Mouse (Mus musculus) gastrocnemius, postnatal 25 days (tissue): Measurements from ENCODE around the gene Nav3. TPM values are rescaled to one million over a fixed set of nuclear protein-coding genes. Genes with fewer than 3 reads are reported as not detected.
"Not testable (repeated sequence)": the region's sequence is repeated elsewhere in the genome, so short reads cannot be mapped to it uniquely, and the experiment has no call there.

Source experiments
- DNase-seq: peaks from one replicate; pipeline ENCODE4 v3.0.0; 2022
- total RNA-seq, 2 experiments: library from RNA; stranded (reverse); gene quantifications; 1 replicate in 1 of 2; 2 replicates in 1 of 2; pipeline ENCODE4 v1.2.3; 2021

Nav3 gene
- total RNA-seq, 2 experiments from 2014 or later = 1.6 to 2.9 TPM

DNA sequence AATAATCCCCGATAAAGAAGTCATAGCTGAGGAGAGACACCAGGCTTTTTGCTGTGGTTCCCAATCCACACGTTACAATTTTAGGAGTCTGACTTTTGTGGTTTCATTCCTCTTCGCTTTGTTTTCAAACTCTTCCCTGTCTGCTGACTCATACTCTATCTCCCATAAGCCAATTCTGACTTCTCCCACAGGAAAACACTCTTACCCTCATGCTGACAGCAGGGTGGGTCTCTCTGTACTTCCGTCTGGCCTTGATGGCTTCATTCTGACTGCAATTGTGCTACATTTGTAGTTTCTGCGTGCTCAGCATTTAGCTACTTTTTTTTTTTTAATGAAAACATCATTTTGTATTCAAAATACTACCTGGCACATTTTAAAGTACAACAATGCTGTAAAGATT lies 379.4 kb downstream of the Nav3 start:
- no peak for DNase-seq

DNA sequence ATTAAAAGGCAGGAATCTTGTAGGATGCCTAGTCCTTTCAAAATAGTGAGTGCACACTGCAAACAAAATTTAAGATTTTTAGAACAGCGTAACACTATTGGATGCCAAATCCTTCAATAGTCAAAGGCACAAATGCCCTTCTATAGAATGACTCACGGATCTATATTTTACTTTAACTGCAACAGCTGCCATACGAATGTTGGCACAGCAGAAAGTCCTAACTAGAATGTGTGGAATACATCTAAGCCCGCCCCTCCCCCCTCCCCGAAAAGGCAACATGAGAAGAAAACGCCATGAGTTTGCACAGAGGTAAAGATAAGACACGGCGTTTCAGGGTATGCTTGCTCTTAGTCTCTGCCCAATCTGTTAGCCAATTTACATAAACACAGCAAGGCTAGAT lies 383.6 kb downstream of the Nav3 start:
- no peak for DNase-seq

DNA sequence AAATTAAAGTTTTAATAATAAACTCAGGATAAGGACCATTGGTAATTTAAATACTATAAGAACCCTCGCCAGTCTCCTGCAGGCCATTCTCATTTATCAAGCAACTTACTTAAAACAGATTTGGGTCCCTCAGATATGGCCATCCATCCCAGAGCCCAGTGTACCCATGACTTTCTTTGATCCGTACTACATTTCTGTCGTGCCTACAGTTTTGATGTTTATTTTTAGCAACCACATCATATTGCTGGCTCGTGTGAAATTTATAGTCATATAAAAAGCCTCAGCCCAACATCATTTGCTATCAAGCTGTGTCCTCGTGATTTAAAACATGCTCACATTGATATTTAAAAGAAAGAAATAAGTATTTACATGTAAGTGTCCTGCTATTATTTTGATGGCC lies 394.8 kb downstream of the Nav3 start:
- DNase-seq = no peak

DNA sequence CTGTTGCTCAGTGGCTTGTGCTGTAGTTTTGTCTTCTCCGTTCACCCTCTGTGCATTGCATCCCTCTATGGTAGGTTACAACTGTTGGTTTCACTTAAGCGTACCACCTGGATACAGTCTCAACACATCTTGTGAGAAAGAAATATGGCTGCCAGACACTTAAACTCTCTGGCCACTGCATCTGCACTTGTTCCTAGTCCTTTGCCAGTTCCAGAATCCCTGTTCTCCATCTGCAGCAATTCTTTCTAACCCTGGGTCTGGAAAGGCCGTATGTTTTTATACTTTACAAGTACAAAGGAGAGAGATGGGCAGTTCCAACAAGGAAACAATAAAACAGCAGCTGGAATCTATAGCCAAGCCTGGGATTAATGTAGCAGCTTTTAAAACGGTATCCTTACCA lies 418.5 kb downstream of the Nav3 start:
- no peak for DNase-seq

DNA sequence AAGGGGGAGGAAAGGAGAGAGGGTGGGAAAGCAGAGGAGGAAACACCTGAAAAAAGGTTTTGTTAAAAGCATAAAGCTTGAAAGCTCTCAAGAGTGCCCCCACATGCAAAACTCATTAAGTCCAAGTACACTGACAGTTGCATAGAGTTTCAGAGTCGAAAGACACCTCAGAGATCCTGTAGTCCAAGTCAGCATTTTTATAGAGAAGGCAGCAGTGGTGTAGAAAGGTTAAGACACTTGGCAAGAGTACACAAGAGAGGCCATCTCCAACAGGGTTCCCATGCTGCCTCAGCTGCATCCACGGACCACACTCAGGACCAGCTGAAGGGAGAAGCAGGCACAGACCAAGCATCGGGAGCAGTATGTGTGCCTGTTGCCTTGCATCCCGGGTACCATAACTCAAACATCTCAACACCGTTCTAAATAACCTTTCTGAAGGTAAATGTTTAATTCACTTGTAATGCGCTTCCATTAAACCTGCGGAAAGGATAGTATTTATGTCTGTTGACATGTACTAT lies 421.4 kb downstream of the Nav3 start:
- no peak for DNase-seq

DNA sequence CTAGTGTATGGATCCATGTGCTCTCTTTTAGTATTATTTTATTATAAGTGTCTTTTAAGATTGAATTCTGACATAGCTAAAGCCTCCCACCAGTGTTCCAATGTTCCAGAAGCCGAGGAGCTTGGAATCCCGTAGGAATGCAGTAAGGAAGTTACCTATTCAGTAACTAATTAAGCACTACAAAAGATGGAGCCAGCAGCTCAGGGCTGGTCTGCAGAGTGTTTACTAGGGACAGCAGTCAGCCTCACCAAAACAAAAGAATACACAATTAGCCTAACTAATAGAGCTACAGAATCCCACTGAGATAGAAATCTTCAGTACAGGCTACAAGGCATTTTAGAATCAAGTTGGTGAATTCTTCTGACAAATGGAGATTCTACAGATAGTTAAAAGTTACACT lies 431.1 kb downstream of the Nav3 start:
- DNase-seq = not testable (repeated sequence)

DNA sequence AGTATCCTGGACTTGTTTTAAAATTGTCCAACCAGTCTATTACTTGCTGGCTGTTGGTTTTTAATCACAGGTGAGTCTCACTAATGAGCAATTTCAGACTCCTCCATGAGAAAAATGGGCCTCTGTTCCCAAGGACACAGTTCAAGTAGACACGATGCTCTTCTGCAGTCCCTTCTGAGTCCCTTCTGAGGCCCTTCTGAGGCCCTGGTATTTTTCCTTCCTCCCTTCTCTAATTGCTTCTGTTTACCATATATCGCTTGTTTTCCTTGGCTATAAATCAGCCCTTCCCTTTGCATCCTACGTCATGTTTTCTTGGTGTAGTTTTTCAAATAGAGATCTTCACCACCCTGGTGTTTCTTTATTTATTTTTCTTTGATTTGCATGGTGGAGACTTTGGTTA lies 433.9 kb downstream of the Nav3 start:
- DNase-seq = no peak

DNA sequence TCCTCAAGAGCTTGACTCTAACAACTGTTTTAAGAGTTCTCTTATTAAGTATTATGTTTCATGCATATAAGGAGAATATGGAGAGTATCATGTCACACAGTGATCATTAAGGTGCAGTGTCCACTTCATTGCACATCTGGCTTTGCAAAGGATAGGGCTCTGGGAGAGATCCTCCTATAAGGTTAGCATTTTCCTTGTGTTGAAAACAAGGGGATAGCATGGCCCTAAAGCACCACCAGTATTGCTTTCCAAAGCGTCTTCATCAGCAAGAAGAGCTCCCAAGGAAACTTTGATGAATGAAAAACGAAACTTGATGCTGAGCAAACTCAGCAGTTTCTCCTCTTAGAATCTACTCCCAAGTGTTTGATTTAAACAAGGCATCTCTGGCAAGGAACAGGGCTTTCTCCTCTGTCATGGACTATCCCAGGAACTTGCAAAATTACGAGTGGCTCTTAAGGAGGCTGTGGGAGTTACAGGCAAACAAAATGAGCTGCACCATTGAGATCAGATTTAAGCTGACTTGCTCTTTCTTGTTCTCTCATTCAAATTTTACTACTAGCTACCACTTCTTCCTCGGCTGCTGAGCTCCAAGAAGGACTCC lies 436.6 kb downstream of the Nav3 start:
- no peak for DNase-seq

DNA sequence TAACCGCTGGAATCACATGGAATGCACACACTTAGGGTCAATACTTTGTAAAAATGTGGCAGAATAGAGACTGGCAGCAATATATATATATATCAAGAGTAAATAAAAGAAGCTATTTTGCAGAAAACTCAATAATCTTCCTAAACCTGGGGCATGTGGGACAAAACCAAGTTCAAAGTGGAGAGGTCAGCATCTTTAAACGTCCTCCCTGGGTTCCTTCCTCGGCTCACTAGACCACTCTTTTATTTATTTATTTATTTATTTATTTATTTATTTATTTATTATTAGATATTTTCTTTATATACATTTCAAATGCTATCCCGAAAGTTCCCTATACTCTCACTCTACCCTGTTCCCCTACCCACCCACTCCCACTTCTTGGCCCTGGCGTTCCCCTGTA lies 454.7 kb downstream of the Nav3 start:
- not testable (repeated sequence) for DNase-seq

DNA sequence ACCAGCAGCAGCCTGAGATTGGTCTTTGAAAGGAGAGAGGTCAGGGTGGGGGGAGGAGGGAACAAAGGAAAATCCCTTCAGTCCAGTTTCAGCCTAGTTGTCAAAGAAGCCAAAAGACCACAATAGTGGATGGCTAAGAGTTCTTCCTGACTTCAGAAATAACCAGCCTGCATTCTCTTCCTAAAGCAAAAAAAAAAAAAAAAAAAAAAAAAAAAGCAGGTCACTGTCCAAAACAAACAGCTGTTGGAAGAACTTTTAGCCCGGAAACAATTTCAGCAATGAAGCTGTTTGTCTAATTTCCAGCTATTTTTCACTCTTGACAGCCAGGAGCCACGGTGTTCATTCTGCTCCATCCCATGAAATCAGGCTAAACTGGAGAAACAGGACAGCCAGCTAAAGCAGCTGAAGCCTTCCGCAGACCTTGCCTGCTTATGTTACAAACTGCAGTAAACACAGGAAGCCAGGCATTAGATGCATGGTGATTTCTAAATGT lies 455.2 kb downstream of the Nav3 start:
- DNase-seq = peak; percentile 7

DNA sequence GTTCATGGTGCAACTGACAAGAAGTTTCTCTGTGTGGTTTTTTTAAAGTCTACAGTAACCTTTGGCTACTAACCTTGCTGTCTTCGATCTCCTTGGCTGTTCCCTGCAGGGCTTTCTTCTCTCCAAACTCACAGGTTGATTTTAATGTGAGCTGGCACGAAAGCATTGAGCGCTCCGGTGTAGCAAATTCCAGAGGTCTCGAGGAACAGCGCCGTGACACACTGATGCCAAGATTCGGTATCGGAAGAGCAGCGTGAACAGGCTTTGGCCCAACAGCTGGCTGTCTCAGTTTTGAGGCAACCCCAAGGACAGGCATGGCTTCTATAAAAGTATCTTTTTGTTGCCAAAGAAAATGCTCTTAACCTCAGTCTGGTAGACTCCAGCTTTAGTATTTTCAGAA lies 456.1 kb downstream of the Nav3 start:
- peak; percentile 7 for DNase-seq

DNA sequence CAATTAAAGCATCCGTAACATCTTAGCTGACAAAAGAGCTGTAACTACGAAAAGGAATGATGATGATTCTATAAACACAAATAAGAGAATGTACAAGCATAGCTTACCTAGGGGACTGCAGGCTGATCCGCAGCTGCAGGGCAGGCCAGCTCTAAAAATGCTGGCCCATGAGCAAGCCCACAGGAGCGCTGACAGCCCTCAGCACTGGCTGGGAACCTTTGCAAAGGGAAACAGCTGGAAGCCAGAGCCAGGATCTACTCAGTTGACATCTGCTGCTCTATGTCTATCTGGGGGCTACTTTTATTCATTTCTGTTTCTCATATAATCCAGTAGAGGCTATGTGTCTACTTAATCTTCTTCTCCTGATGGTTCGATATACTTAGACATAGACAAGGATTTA lies 461.7 kb downstream of the Nav3 start:
- DNase-seq = peak; percentile 34

DNA sequence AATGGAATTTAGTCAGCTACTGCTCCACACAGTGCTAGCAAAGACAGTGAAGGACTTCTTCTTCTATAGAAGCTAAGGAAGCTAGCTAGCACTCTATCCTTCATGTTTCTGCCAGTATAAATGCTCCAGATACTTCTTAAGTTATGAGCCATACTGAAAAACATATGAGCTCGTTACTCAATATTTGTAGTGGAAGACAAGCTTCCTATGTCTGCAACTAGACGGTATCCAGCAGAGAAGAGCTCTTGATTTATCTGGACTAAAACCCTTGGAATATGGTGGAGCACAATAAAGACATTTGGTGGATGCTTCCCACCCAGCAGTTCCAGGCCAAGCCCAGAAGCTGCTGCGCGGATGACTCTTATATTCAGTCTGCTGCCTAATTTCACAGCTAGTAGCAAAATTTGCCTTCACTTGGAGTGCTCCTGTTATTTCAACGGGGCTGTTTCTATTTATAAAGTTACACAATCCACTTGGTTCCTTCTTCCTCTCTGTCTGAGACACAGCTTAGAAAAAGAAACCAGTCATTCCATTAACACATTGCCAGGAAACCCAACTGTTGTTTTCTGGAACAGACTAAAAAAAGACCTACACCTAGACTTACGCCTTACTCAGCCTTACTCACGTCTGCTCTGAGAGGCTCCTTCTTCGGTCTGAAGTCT lies 470.0 kb downstream of the Nav3 start:
- DNase-seq = no peak

DNA sequence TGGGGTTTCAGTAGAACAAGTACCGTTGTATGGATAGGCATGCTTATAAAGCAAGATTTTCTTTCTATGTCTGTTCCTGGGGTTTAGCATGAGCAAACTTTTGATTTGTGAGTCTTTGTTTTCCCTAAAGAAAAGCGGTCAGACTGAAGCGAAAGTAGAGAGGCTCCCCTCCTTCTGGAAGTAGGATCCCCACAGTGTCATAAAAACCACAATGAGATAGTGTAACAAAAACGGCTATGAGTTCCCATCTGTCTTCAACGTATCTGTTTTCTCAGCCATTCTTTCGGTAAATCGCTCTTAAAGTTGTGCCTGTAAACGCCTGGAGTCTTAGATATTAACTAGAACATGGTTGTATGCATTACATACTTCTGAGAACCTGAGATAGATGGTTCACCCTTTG lies 479.7 kb downstream of the Nav3 start:
- DNase-seq = no peak

DNA sequence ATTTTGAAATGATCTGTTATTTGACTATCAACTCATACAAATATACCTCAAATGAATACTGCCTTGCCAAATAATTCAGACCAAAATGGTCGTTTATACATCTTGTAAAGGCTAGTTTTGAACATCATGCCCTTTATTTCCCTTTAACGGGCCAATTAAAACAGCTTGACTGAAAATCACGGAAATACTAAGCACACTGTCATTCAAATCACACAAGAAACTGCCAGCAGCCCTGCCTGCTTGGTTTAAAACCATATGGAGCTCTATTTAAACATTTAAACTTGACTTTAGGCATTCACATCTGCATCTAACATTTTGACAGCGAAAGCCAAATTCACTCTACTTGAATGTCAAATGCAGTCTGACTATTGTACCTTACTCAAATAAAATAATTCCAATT lies 481.8 kb downstream of the Nav3 start:
- no peak for DNase-seq

DNA sequence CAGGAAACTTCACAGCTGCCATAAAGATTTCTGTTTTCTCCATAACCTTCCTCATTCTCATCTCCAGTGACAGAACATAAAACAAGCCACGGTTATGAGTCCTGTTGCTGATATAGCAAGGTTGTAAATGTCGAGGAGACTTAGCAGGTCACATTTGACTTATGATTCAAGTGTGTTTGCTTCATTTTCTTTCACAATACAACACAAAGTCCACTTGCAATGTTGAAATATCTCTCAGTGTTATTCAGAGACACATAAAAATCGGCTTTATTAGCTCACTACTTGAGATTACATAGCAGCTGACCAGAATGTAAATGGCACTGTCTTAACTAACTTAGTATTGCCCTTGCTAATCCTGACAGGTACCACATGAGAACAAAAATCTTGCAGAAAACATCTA lies 482.5 kb downstream of the Nav3 start:
- DNase-seq = no peak

DNA sequence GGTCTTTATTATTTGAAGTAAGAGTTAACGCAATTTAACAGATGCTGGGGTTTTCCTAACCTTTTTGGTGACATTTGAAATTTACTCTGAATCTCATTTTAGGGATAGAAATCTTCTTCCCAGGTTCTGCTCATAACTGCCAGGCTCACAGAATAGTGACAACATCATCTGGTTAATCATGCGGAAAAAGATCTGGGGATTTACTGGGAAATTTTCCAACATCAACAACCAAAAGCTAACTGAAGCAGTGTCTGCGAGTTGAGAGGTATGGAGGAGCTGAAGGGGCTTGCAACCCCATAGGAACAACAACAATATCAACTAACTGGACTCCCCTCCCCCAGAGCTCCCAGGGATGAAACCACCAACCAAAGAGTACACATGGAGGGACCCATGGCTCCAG lies 505.7 kb downstream of the Nav3 start:
- DNase-seq = no peak

DNA sequence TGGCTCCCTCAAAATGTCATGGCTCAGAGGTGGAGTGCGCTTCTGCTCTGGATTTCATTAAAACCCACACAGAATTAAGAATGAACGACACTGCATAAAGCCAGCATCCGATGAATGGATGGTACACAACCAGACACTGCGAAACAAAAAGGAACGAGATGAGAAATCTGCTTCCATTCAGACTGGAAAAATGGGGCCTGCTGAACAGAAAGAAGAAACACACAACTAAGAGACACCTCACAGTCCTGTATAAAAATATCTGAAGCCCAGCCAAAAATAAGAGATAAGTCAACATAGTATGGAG lies 526.7 kb downstream of the Nav3 start:
- DNase-seq = no peak

DNA sequence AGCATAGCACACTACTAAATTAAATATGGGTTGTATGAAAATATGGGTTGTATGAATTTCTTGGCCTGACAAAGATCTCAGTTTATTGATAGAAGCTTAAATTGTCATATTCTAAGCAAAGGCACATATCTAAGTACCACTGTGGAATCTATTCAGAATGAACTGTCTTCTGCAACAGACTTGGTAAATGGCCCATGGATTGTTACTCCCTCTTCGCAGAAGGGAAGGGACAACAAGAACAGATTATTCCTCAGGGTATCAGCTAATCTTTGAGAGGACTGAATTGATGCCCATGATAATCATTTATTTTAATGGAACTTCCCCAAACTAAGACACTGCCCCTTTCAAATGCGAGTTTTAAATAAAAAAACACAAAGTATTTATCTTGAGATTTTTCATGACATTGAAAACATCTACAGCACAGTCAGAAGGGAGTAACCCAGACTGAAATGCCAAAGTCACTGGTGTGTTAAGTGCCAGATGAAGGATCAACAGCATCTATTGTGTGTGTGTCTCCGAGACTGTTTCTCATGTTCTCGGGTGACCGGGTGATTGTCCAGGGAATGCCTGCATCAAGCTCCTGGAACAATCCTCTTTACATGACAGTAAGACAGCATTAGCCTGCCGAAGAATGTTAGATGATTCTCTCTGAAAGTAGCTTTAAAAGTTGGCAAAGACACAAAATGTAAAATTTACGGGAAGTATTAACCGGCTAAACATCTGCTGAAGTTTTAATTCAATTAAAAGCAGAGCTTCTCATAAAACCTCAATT lies 527.3 kb downstream of the Nav3 start:
- DNase-seq = no peak

DNA sequence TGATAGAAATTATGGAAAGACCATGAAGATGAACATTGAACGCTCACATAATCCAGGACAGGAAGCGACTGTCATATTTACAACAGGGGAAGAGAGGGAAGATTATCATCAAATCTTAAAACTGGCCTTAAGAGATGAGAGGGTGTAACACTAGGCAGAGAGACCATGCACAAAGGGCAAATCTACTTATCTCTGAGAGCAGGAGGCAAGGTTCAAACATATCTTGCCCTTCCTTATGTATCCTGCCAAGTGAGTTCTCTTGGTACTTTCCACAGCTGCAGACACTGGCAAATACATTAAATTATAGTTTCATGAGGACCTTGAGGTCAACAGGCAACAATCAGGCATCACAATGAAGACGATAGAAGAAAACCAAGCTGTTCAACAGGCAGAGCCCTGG lies 529.9 kb downstream of the Nav3 start:
- no peak for DNase-seq

DNA sequence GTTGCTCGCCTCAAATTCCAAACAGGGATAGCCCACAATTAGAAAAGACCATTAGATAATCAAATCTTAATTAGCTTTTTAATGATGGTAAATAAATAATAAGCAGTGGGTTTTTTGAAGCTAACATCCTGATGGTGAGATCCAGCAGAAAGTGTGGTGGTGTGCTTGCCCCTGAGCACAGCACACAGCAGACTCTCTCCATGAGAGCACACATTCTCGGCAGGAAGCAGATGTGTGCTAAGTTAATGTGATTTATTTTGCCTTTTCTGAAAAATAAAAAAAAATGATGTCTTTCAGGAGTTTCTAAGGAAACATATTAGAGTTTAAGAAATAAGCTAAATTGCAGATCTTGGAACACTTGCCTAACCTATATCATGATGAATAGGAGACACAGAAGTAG lies 531.9 kb downstream of the Nav3 start:
- DNase-seq = no peak

DNA sequence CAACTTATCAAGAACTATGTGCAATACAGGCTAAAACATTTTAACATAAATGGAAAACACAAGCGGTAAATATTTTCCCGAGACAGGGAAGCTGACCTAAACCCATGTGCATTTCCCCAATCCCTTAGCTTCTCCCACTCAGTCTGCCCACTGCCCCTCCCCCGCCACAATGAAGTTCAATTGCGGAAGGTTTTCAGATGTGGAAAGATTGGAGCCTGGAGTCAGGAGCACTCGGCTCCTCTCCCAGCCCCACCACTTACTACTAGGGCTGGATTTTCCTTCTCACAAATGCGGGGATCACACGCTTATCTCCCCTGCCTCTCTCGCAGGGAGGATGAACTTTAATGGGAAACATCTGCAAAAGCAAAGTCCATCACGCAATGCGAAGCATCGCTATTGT lies 534.6 kb downstream of the Nav3 start:
- no peak for DNase-seq

DNA sequence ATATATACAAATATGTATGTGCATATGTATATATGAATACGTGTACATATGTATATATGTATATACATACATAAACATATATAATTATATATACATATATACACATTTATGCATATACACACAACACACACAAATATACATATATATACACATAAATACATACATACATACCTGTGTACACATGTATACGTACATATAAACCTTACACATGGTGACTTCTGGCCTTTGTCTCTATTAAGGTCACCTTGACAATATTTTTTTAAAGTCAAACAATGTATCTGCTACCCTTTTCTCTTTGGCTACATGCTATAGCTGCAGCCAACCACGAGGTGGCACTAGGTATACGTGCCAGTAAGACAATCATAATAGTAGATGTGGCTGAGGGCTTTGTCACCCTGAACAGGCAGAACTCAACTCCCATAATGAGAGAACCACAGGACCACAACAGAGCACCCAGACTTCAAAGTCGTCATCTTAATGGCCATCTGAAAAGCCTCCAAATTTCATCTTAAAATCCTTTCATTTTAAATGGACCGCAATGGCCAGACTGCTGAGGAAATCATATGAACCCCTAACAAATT lies 535.3 kb downstream of the Nav3 start:
- DNase-seq = peak; percentile 36
